Mouse (Mus musculus) erythroblast, adult 5-6 weeks (primary cell): ENCODE data around the gene Rab12. TPM values are rescaled to one million over a fixed set of nuclear protein-coding genes. Genes with fewer than 3 reads are reported as not detected.
A peak's percentile ranks its signal among the peaks of the same experiment; 100 is the strongest.
"Not testable (repeated sequence)": the region's sequence is repeated elsewhere in the genome, so short reads cannot be mapped to it uniquely, and the experiment has no call there.

Experiments
- ATAC-seq: replicated peaks from 2 replicates; pipeline ENCODE4 v1.8.0; 2016; ENCODE audit warnings: moderate number of reproducible peaks, mild to moderate bottlenecking, moderate TSS enrichment, inconsistent platforms; ENCODE audit not compliant: poor library complexity, low FRiP score, severe bottlenecking
- total RNA-seq, 2 experiments: library from RNA; stranded (forward) in 1 of 2; stranded (reverse) in 1 of 2; fragments of 150-400 nt in 1 of 2; fragments of 200-764, 138-1000 nt in 1 of 2; gene quantifications; 2 replicates each; pipeline versions ENCODE4 v1.2.3 to v1.2.4; 2015 to 2017; ENCODE audit warnings: low replicate concordance in 2 of 2

Rab12 gene
- total RNA-seq (2015; ENCODE audit: low replicate concordance): 5.0 and 5.6 TPM in 2 replicates
- 5.3 and 10.1 TPM in 2 replicates for total RNA-seq (2017; ENCODE audit: low replicate concordance)

- peak; percentile 98 for ATAC-seq
These were observed at the start of gene Rab12 for GRCm38 (mm10) chr17:66519554-66520553. Rab12 (minus strand) TSS chr17:66519729.

DNA sequence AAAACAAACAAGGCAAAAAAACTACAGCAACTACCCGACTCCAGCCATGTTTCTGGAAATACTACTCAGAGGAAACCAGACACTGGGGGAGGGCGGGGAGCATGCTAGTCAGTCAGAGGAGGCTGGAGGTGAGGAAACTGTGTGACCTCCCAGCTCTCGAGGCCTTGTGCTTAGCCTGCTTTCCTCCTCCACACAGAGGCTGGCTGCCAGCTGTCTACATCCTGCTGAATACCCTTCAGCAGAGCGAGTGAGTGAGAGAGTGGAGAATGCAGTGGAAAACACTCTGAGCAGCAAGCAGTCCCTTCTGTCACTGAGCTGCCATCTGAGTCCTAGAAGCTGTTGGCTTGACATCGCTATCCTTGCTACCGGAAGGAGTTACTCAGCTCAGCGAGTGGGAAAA is 44.7 kb upstream of the Rab12 start:
- ATAC-seq: no peak

DNA sequence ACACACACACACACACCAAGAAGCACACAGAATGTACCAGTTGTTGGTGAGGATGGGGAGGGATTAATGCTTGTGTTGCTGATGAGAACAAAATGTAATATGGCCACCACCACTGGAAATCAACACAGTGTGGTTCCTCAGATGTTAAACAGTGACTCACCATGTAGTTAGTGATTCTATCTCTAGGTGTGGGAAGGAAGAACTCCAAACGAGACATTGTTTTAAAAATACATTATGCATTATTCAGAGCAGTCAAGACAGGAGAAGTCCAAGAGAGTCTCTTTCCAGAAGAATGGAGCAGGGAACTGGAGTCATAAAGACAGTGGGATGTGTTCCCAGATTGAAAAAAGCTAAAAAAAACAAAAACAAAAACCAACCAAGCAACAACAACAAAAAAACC is 44.0 kb upstream of the Rab12 start:
- ATAC-seq: no peak

GRCm38 (mm10) chr17:66561380-66561779 is 41.9 kb upstream of the Rab12 start:
- no peak for ATAC-seq

DNA sequence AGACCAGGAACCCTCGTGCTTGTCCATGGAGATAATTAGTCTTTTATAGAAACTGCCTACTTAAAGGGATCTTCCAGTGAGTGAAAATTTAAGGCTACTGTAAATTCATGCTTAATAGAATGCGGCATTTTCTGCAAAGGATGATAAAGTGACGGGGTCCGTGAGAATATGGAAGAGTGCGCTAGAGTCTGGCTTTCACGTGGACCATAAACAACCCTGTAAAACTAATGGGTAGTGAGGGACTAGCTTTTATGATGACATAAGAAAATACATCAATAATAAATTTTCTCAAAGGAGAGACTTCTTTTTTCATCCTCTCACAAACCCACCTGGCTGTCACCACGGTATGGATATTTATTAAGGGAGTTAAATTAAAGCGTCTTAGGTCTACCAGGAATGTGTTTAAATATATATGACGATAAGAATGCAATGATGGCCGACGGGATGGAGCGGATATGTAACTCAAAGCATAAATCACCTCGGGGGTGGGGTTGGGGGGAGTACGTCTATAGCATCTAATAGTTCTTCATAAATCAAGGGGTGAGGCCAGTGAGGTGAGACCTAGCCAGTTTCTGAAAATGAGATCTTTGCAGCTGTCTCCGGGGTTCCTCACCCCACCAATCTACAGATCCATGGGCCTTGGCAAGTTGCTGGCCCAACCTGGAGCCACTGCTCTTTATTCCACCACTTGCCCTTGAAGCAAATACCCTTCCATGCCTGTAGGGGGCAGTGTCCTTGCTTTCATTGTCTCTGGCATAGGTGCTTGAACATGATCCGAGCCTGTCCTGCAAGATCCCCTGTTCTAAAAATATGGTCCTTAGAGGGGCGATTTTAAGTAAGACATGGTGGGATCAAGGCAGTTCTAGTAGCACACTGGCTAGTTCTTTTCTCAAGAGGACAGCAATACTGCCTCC is 39.1 kb upstream of the Rab12 start:
- no peak for ATAC-seq

DNA sequence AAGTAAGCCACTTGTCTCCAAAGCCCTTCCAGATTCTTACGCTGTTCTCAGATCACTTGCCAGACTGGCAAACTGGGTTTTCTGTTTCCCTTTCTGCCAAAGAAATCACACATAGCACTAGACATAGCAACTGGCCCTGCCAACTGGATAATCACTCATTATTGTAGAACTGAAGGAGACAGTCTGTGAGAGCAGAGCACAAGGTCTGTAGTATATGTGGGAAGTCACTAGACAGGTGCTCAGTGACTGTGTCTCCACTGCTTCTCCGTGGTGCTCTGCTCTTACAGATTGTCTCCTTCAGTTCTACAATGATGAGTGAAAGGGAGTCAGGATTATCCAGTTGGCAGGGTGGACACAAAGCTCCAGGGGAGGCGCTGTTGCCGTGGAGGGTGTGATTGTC is 33.2 kb upstream of the Rab12 start:
- no peak for ATAC-seq

GRCm38 (mm10) chr17:66550486-66550885 is 31.0 kb upstream of the Rab12 start:
- no peak for ATAC-seq

DNA sequence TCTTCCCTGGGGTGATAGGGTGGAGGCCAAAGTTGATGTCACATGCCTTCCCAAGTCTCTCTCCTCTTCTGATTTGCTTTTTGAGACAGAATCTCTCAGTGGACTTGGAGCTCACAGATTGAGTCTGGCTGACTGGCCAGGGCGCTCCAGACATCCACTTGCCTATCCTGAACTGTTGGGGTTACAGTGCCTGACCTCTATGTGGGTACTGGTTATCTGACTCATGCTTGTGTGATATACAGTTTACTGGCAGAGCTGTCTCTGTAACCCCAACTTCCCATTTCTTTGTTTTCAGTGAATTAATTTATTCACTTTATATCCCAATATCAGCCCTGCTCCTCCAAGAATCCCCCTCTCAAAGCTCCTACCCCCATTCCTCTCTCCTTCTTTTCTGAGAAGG is 12.8 kb upstream of the Rab12 start:
- no peak for ATAC-seq

GRCm38 (mm10) chr17:66523396-66523795 is 3.9 kb upstream of the Rab12 start:
- ATAC-seq: no peak

GRCm38 (mm10) chr17:66522631-66523030 is 3.1 kb upstream of the Rab12 start:
- not testable (repeated sequence) for ATAC-seq

GRCm38 (mm10) chr17:66518877-66519553 is 514 bp downstream of the Rab12 start:
- ATAC-seq: peak; percentile 51; the same call in 1 of the 2 replicates

- no peak for ATAC-seq
These were observed 2.6 kb downstream of the Rab12 start for GRCm38 (mm10) chr17:66516953-66517352.

DNA sequence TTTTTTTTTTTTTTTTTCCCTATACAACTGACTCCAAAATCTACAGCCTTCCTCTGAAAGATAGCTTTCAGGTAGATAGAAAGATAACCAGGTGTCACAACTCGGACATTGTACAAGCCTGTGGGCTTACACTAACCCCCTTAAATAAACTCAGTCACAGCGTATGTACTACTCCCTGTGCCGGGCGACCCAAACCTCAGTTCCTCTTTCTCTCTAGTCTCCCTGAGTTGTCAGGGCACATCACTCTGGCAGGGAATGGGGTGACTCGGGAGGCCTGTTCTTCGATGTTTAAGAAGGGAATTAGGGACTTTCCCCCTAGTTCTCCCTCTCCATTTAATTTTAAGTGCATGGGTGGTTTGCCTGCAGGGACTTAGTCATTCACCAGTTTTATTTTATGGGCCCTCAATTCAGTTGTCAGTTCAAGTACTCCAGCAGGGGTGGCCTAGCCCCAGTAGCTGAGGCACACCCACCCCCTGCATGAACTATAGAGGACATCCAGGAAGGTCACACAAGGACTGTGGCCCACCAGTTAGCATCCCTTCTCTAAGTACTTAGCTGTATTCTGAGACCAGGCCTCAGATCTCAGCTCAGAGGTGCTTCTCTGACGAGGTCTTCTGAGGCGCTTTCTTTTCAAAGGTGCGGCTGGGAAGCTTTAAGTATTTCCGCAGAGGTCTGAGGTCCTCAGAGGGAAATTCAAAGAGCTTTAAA is 5.1 kb downstream of the Rab12 start:
- ATAC-seq: no peak

DNA sequence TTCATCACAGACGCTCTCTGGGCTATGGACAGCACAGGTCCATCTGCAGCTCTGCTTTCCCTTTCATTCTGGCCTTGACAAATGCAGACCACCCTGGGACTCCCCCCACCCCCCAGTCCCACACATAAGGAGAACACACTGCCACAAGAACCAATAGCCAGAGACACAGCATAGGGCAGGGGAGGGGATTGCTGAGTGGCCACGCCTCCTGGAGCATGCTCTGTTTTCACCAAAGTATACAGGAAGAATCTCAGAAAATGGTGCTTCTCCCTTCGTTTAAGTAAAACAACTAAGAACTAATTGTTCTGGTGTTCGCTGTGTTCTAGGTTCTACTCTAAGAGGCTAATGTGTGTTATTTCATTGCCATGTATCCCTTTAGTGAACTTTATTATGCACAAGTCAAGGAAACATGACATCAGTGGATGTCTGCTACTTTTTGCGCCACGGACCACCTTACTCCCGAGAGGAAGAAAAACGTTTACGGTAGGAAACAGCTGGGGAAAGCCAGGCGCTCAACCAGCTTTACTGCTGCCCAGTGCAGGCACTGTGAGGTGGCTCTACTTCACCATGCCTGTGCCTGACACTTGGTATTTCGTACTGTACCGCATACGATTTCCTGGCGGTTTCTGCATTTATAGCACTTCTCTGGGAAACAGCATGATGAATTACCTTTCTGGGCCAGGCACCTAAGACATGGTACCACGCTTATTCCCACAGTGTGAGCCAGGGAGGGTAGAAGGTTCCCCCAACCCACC is 7.2 kb downstream of the Rab12 start:
- ATAC-seq: no peak

DNA sequence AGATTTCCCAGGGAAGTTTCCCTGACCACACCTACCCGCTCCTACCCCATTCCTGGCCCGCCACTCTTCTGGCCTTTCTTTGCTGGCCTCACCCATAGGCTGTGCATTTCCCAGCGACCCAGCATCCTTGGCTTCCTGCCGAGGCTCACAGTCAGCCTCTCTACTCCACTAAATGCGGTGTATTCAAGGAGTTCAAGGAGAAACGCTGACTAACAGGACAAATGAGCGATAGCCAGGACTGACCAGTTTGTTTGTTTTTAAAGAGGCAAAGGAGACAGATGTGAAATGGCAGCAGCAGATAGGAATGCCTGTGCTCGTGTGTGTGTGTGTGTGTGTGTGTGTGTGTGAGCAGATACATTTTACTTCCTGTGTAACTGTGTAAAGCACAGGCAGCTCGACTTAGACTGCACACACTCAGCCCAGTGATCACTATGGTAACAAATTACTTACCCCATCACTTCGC is 9.3 kb downstream of the Rab12 start:
- no peak for ATAC-seq

- ATAC-seq: no peak
These were observed 12.2 kb downstream of the Rab12 start for GRCm38 (mm10) chr17:66507049-66507954.

- ATAC-seq: no peak
These were observed 14.6 kb downstream of the Rab12 start for GRCm38 (mm10) chr17:66504964-66505363.
